Comparison of ENCODE assay signal across 13 mouse cellular contexts in the genomic region with DNA sequence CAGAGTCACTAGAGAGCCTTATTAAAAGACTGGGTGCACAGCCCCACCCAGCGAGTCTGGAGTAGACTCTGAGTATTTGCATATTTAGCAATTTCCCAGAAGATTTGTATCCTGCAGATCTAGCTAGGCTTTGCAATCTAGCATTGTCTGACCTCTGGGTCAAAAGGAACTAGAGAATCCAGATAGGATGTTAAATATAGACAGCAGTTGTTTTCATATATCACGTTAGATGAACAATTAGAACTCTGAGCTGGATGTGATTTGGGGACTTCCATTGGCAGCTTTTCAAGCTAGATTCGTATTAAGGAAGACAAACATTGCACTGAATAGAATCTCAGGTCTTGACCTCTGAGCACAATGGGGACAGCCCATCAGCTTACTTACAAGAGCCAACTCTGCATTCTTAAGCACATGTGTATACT.
DNase-seq lines count a peak whose midpoint lies in the region; ATAC-seq and TF ChIP-seq lines count a peak whose summit lies in the region.
"Had no signal": no experiment of that assay in that cellular context is flagged by ENCODE, and none has a peak within 500 bp of the region (broad histone marks: within the 10 kb centered on the region; RNA-seq: fewer than 3 reads in every experiment).

No protein-coding gene starts in this region.

- 0 out of 2 replicates have a peak, but pooled peaks cover 2% of the 10 kb centered on the region for H3K4me1 ChIP-seq in intestine, embryonic 16.5 days (ENCODE audit: control insufficient read depth, insufficient read depth, low read length)
- H3K4me1 ChIP-seq in intestine, postnatal 0 days (replicated peaks; ENCODE audit: control insufficient read depth, insufficient read depth, low read length), result no peaks in the 10 kb centered on the region
- H3K4me1 ChIP-seq in heart, postnatal 0 days (ENCODE audit: control insufficient read depth, insufficient read depth), result no peaks in the 10 kb centered on the region
- H3K4me1 ChIP-seq in forebrain, embryonic 11.5 days (replicated peaks; ENCODE audit: control insufficient read depth, insufficient read depth, low read length), result no peaks in the 10 kb centered on the region
- H3K4me1 ChIP-seq: forebrain, embryonic 15.5 days; midbrain, embryonic 13.5 days had no signal

- no peaks in the 10 kb centered on the region for H3K9me3 ChIP-seq in intestine, embryonic 16.5 days (ENCODE audit: control insufficient read depth, low read length)
- no peaks in the 10 kb centered on the region for H3K9me3 ChIP-seq in intestine, postnatal 0 days (ENCODE audit: control insufficient read depth)
- H3K9me3 ChIP-seq in heart, postnatal 0 days (replicated peaks; ENCODE audit: control insufficient read depth, low read length), result no peaks in the 10 kb centered on the region
- H3K9me3 ChIP-seq in forebrain, embryonic 11.5 days (ENCODE audit: control insufficient read depth, low read length), result no peaks in the 10 kb centered on the region
- H3K9me3 ChIP-seq: forebrain, embryonic 15.5 days; midbrain, embryonic 13.5 days had no signal

- H3K9ac ChIP-seq in intestine, embryonic 16.5 days (ENCODE audit: low read depth, low read length), result no peak overlapping the region
- no peak overlapping the region for H3K9ac ChIP-seq in intestine, postnatal 0 days (ENCODE audit: low read depth, low read length)
- no peak overlapping the region for H3K9ac ChIP-seq in heart, postnatal 0 days (replicated peaks; ENCODE audit: low read depth, low read length)
- H3K9ac ChIP-seq in forebrain, embryonic 11.5 days (ENCODE audit: low read length), result no peak overlapping the region
- H3K9ac ChIP-seq: forebrain, embryonic 15.5 days; hindbrain, embryonic 14.5 days; midbrain, embryonic 13.5 days had no signal

- TF ChIP-seq EP300 in heart, postnatal 0 days (IDR thresholded peaks at IDR 0.05; ENCODE audit: low read depth), result no peak

- H3K4me2 ChIP-seq in intestine, embryonic 16.5 days (ENCODE audit: low read depth, low read length), result no peak overlapping the region
- no peak overlapping the region for H3K4me2 ChIP-seq in intestine, postnatal 0 days (replicated peaks; ENCODE audit: low read depth)
- H3K4me2 ChIP-seq in heart, postnatal 0 days (ENCODE audit: low read depth, low read length), result no peak overlapping the region
- no peak overlapping the region for H3K4me2 ChIP-seq in forebrain, embryonic 11.5 days (ENCODE audit: low read depth, low read length, severe bottlenecking)
- H3K4me2 ChIP-seq: forebrain, embryonic 15.5 days; hindbrain, embryonic 14.5 days; midbrain, embryonic 13.5 days had no signal

- H3K27ac ChIP-seq in intestine, embryonic 16.5 days (ENCODE audit: low read length), result no peak overlapping the region
- H3K27ac ChIP-seq in intestine, postnatal 0 days (ENCODE audit: low read depth, low read length), result no peak overlapping the region
- H3K27ac ChIP-seq in heart, postnatal 0 days (ENCODE audit: low read depth), result no peak overlapping the region
- H3K27ac ChIP-seq in forebrain, embryonic 11.5 days (ENCODE audit: low read depth, low read length), result no peak overlapping the region
- H3K27ac ChIP-seq: forebrain, embryonic 15.5 days; hindbrain, embryonic 14.5 days; midbrain, embryonic 13.5 days had no signal

- no peak overlapping the region for H3K4me3 ChIP-seq in intestine, embryonic 16.5 days (ENCODE audit: low read length)
- H3K4me3 ChIP-seq in intestine, postnatal 0 days (ENCODE audit: low read depth, low read length), result no peak overlapping the region
- H3K4me3 ChIP-seq in heart, postnatal 0 days (ENCODE audit: low read depth, low read length), result no peak overlapping the region
- H3K4me3 ChIP-seq in forebrain, embryonic 11.5 days (ENCODE audit: low read depth, low read length), result no peak overlapping the region
- H3K4me3 ChIP-seq: forebrain, embryonic 15.5 days; midbrain, embryonic 13.5 days had no signal

- ATAC-seq in intestine, embryonic 16.5 days, result peak; percentile 50; the same call in 1 of the 2 replicates
- ATAC-seq in intestine, postnatal 0 days, result no peak
- peak; percentile 63 for ATAC-seq in heart, postnatal 0 days (ENCODE audit: insufficient read depth, low read depth)
- no peak for ATAC-seq in forebrain, embryonic 11.5 days (replicated peaks; ENCODE audit: low FRiP score)
- ATAC-seq: forebrain, embryonic 15.5 days; midbrain, embryonic 13.5 days had no signal

- no peak for DNase-seq in heart, postnatal 0 days (ENCODE audit: low spot score)
- DNase-seq in kidney, postnatal 36 days, result peak; percentile 50 to 51
- DNase-seq in lung, postnatal 36 days, result peak; percentile 68
- DNase-seq in layer of hippocampus, adult 9-11 months, result no peak
- DNase-seq in forebrain, embryonic 11.5 days (ENCODE audit: low spot score), result no peak
- DNase-seq: left cerebral cortex, postnatal 4 days; right cerebral cortex, postnatal 4 days; thymus, postnatal 36 days had no signal

- TF ChIP-seq CTCF in intestine, postnatal 0 days (IDR thresholded peaks at IDR 0.05; ENCODE audit: low read depth), result no peak
- no peak for TF ChIP-seq CTCF in heart, postnatal 0 days (IDR thresholded peaks at IDR 0.05; ENCODE audit: low read depth)

- H3K27me3 ChIP-seq in intestine, embryonic 16.5 days (replicated peaks; ENCODE audit: control insufficient read depth, insufficient read depth, low read length), result no peaks in the 10 kb centered on the region
- H3K27me3 ChIP-seq in intestine, postnatal 0 days (replicated peaks; ENCODE audit: control insufficient read depth, insufficient read depth, low read length), result no peaks in the 10 kb centered on the region
- H3K27me3 ChIP-seq in heart, postnatal 0 days (ENCODE audit: control insufficient read depth, insufficient read depth, low read length), result no peaks in the 10 kb centered on the region
- H3K27me3 ChIP-seq in forebrain, embryonic 11.5 days (ENCODE audit: control insufficient read depth, insufficient read depth, low read length), result no peaks in the 10 kb centered on the region
- H3K27me3 ChIP-seq: forebrain, embryonic 15.5 days; midbrain, embryonic 13.5 days had no signal

- no peaks in the 10 kb centered on the region for H3K36me3 ChIP-seq in intestine, embryonic 16.5 days (ENCODE audit: control insufficient read depth, insufficient read depth, low read length)
- H3K36me3 ChIP-seq in intestine, postnatal 0 days (ENCODE audit: control insufficient read depth, insufficient read depth), result no peaks in the 10 kb centered on the region
- no peaks in the 10 kb centered on the region for H3K36me3 ChIP-seq in heart, postnatal 0 days (replicated peaks; ENCODE audit: control insufficient read depth, insufficient read depth, low read length)
- H3K36me3 ChIP-seq in forebrain, embryonic 11.5 days (ENCODE audit: control insufficient read depth, insufficient read depth, low read length), result no peaks in the 10 kb centered on the region
- H3K36me3 ChIP-seq: forebrain, embryonic 15.5 days; midbrain, embryonic 13.5 days had no signal

- 49% methylated on average over 3 of the region's 3 CpGs for WGBS in intestine, embryonic 16.5 days
- 44% methylated on average over 3 of the region's 3 CpGs for WGBS in intestine, postnatal 0 days
- WGBS in heart, postnatal 0 days, result 35% methylated on average over 3 of the region's 3 CpGs
- 66% methylated on average over 3 of the region's 3 CpGs for WGBS in forebrain, embryonic 11.5 days

Comparison
In these comparisons a context has a peak if more than half of its experiments do, and no peak if none do; other contexts are left out.
1. ATAC-seq: peak in intestine, embryonic 16.5 days (single experiment) and heart, postnatal 0 days (single experiment); none in intestine, postnatal 0 days (single experiment) and forebrain, embryonic 11.5 days (single experiment).
2. DNase-seq: peak in kidney, postnatal 36 days (2 of 2) and lung, postnatal 36 days (single experiment); none in heart, postnatal 0 days (single experiment), layer of hippocampus, adult 9-11 months (single experiment) and forebrain, embryonic 11.5 days (single experiment).